Mouse (Mus musculus): Measurements from ENCODE around the gene Otx1.

Otx1 gene

DNA sequence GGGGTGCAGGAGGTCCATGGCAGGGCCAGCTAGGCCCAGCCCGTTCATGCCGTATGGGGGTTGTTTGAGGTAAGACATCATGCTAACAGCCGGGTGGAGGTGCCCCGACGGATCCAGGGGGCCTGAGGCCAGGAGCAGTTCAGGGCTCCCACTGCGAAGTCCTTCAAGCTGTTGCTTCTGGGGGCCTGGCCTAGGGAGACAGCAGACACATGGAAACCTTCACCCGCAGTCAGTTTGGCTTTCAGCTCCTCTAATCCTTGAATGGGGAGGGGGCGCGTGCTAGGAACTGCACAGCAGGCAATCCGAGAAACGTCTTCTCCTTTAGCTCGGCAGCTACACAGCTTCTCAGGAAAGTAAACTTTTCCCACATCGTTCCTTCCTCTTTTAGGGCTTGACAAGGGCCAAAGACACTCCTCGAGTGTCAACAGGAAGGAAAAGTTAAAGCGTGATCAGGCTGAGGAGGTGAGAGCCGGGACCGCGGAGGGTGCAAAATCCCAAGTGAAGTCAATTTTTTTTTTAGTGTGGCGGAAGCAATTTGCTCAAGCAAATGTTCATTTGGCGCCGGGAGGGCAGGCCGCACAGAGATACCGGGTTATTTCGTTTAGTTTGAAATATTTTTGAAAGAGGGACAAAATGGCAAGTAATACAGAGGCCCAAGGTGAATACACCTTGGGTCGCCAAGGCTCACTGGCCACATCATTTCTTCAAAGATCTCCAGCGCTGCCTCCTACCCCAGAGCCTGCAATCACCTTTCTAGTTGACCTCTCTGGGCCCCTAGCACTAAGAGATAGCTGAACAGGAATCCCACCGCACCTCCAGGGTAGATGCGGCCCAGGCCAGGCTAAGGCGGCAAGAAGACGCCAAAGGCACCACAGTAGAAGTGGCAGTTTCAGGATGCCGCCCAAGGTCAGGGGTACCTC is 3.0 kb downstream of the Otx1 start:
- no peak for DNase-seq (ENCODE audit: low spot score in 2 of 2)

DNA sequence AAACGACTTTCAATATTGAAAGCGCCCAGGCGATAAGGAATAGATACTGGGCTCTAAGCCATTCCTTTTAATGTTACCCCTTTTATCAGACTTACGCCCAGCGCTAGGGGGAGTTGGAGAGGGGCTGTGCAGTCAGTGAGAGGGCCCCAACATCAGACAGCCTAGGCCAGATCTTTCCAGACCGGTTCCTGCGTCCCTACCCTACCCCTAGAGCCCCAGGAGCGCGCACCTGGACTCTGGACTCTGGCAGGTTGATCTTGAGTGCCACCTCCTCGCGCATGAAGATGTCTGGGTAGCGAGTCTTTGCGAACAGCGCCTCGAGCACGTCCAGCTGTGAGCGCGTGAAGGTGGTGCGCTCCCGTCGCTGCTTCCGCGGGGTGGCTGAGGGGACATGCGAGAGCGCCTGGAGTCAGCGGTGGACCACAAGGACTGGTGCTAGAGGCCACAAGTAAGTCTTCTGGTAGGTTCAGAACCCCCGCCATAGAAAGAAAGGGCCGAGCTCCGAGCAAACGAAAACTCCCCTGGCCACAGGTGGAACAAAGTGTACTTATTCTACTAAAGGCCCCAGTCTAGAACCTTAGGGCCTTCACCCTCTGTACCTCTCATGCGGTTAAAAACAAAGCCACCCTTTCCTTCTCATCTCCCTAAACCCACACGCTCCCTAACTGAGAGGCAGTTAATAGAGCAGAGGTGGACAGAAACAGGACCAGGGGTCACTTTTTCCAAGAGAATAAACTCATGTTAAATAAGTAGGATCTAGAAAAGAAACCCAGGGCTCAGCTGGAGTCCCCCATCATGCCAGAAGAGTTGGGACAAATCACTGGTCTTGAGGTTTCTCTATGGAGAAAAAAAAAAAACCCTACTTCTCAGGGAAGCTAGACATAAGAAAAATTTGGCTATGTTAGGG is 4.3 kb downstream of the Otx1 start:
- DNase-seq (ENCODE audit: low spot score in 2 of 2): no peak

DNA sequence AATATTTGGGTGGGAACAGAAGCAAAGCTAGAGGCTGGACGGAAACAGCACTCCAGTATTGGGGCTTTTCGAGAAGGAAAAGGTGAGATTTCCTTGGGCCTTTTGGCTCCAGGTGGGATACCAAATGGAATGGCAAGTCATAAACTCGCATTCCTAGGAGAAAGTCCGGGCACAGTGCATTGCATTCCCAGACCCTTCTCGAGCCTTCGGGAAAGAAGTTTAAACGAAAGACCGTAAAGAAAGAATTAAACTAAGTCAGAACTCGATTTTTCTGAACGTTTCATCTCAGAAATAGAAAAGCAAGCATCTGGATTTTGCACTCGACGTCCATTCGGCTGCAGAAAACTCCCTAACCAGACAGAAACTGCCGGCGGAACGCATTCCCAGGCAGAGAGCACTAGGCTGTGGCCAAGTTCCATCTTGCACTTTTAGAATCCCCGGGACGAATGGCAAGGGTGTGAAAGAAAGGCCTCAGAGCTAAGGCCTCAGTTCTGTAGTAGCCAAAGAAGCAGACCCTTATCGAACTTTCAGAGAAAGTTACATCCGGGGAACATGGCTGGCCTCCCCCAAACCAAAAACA is 5.0 kb downstream of the Otx1 start:
- DNase-seq (ENCODE audit: low spot score in 2 of 2): no peak

DNA sequence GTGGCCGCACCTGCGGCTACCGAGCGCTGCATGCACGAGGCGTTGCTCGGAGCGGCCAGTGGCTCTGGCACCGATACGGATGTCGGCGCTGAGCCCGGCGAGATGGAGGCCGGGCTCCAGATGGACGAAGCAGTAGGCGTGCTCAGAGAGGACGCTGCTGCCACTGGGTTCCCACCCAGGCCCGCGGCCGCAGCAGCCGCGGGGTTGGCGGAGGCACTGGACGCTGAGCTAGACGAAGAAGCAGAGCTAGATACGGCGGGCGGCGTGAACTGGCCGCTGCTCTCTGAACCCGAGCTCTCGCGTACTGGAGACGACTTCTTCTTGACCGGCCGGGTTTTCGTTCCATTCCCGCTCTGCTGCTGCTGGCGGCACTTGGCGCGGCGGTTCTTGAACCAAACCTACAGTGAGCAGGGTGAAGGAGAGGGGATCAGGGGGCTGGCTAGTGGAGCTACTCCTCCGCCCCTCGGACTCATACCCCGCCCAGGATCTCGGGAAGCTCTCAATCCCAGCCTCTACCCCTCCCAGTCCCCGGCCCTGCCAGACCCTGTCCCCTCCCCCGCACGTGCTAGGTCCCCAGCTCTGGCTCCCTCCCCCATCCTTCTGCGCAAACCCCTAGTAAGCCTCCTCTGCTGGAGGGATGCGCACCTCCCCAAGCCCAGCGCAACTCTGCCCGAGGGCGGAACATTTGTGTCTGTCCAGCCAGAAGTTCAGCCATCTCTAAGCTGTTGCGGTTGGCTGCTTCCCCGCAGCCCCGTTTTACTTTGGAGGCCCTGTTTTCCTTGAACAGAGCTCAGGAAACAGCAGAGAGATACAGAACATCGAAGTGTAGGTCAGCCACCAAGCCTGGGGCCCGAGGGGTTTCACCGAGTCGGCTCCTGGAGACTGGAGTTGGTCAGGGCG is 5.8 kb downstream of the Otx1 start:
- no peak for DNase-seq (ENCODE audit: low spot score in 2 of 2)

DNA sequence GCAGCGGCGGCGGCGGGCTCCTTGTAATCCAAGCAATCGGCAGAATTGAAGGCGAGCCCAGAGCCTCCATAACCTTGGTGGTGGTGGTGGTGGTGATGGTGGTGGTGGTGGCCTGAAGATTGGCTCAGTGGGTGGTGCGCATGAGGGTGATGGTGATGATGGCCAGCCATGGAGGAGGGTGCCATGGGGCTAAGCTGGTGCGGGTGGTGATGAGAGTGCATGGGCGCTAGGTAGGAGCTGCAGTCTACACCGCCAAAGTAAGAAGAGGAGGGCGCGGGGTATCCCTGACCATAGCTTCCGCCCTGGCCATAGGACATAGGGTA is 6.4 kb downstream of the Otx1 start:
- no peak for DNase-seq (ENCODE audit: low spot score in 2 of 2)

DNA sequence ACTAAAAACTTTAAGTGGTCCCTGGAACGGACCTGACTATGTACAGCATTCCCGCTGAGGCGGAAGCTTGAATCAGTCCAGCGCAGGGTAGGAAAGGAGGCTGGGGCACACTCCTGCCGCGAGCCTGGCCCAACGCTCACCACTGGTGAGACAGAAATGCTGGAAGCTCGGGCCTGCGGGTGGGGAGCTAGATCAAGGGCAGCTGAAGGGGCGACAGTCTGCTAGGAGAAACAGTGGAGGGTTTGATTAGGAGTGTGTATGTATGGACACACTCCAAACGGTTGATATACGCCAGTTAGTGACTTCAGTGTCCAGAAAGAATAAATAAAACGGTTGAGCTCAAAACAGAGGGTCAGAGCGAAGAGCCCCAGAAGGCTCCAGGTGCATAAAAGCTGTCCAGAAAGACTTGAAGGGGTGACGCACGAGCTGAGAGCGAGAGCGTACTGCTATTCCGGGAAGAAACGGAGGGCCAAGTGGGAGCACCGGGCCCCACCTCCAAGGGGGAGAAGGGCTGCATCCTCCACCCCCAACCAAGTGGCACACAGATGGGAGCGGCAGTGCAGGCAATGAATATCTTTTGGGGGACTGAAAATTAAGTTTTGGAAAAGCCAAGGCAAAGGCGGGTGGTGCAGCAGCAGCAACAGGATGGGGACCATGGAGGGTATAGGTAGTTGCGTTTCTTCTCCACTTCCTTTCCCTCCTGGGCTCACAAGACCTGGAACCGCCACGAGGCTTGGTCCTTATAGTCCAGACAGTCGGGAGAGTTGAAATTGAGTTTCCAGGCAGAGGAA is 7.0 kb downstream of the Otx1 start:
- no peak for DNase-seq (ENCODE audit: low spot score in 2 of 2)

DNA sequence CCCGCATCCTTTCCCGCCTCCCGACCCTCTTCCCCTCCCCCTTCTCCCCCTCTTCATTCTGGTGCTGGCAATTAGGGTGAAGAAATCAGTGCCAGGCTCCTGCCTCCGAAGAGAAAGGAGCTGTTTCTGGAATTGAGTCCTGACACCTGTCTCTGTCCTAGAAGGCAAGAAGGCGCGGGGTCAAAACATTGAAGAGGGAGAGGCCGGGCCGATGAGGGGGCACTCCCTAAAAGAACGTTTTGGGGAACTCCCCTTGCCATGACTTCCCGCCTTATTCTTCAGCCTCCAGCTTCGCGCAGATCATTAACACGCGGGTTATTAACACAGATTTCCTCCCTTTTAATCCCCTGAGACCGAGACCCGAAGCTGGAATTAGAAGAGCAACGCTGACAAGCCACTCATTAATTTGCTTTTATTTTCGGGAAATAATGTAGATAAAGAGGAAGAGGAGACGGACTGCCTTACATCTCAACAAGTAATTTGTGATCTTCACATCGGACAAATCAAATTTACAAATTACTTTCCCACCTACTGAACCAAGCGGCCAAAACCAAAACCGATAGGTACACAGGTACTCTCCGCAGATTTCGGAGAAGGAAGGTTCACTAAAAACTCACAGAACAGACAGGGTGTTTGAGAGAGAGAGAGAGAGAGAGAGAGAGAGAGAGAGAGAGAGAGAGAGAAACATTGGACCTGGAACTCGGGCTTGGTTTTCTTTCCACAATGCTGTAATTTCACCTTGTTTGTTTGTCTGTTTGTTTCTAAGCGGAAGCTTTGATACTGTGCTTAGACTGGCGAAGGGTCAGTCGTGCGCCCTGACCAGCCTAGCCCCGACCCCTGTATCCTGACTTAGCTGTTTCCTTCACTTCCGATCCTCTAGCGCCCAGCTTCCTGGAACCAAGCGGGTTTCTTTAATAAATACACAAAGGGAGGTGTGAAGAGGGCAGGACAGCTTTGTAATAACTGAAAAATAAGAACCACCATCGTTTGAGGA is 8.0 kb downstream of the Otx1 start:
- DNase-seq (ENCODE audit: low spot score in 2 of 2): no peak

DNA sequence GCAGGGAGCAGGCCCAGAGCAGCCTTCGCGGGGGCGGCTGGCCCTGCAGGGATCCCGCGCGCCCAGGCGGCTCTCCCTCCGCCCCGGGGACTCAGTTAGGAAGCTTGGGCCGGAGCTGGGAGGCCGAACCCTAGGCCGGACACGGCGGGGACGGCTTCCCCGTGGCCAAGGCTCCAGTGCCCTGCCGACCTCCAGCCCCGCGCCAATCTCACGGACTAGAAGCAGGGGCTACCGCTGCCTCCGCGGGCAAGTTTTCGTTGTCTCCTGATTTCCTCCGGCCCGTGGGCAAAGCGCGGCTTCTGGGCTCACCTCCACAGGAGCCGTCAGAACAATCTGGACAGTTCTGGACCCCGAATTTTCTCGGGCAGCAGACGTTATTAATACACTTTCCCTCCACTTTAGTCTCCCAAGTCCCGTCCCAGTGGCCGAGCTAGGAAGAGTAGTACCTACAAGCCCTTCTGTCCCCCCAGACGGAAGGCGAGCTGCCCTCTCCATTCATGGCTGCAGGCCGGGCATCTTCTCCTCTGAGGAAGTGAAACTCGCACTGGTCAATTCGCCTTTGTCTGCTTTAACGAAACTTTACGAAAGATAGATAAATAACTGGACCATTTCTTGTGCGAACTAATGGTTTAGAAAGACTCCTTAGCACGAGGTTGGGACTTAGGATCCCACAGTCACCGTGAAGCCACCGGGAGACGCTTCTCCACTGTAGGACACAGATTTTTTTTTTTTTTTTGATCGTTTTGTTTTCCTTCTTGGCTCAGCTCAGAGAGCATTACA is 8.9 kb downstream of the Otx1 start:
- DNase-seq (ENCODE audit: low spot score in 2 of 2): no peak

DNA sequence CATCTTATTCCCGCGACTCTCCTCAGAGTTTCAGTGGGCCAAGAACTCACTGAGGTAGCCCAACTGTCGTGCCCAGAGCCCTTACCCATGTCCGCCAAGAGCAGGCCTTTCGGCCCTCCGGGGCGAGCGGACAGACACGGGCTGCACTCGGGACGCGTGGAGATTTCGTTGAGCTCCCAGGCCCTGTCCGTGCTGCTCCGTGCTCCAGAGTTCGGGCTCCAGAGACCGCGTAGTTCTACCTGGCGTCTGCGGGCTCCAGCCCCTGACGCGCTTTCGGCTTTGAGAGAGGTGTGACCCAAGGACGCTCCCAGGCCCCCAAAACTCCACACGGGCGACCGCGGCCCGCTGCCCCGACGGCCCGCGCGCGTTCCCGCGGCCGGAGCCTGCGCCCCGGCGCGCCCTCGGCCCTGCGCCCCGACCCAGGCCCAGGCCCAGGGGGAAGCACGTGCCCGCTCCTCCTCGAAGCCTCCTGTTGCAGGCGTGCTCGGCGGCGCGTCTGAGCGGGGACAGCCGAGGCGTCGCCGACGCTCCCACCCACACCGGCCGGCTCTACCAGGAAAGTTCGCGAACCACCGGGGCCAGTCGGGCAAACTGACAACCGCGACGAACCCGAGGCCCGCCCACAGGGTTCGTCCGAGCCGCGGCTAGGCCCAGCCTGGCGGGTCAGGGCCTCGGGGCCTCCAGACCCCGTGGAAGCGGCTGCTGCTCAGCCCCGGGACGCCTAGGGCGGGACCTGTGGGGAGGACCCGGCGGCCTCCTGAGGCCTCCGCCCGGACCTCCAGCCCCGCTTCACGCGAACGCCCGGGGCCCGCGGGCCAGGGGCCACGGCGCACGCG is 9.7 kb downstream of the Otx1 start:
- no peak for DNase-seq (ENCODE audit: low spot score in 2 of 2)

DNA sequence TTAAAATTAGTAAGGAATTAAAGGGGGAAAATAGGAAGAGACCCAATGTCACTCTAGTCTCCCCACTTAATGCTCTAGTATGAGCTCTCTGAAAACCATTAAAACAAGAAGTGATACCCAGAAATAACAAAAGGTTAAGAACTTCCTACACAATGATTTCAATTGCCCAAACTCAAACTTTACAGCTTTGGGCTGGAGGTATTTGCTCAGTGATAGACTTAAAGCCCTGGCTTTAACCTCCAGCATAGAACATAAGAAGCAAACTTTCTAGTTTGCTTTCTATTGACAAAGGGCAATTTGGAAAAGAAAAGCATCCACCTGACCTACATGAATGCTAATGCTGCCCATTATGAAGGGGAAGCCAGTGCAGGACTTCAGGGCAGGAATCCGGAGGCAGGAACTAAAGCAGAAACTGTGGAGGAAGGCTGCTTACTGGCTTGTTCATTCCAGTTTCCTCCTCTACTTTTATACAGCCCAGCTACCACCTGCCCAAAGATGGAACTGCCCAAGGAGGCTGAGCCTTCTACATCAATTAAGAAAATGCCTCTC is 14.2 kb downstream of the Otx1 start:
- no peak for DNase-seq (ENCODE audit: low spot score in 2 of 2)

DNA sequence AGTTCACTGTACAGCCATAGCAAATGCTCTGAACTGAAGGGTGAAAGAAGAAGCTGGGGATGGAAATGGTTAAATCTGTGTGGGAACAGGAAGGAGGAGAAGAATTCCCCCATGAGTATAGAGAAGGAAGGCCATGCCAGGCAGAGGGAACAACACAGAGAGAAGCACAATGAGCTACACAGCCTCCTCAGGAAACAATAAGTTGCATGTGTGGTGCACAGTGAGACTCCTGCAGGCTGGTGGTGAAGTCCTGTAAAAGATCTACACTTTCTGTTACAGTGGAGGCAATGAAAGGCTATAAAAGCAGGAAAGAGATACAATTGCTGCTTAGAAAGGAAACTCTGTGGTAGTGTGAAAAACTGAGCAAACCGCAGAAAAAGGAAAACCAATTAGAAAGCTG is 17.6 kb downstream of the Otx1 start:
- no peak for DNase-seq (ENCODE audit: low spot score in 2 of 2)

DNA sequence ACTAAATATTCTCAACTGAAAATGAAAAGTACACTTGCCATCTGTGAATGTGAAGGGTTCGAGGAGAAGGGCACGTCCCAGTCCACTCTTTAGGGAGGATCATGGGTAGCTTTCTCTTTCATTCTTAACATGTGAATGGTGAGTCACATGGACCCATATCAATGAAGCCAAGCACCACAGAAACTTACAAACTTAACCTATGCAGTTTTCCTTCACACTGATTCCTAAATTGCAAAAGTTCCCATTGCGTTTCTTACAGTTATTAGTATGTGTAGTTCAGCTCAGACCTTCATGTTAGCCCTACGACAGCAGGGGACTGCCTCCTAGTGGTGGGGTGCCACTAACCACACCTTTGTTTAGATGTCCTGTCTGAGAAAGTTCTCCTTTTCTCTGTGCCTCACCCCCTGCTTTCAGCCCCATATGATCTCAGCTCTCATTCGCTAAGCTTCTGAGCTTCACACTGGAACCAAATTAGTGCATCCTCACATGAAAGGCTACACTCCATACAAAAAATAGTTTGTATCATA is 28.6 kb downstream of the Otx1 start:
- DNase-seq (ENCODE audit: low spot score in 2 of 2): no peak

DNA sequence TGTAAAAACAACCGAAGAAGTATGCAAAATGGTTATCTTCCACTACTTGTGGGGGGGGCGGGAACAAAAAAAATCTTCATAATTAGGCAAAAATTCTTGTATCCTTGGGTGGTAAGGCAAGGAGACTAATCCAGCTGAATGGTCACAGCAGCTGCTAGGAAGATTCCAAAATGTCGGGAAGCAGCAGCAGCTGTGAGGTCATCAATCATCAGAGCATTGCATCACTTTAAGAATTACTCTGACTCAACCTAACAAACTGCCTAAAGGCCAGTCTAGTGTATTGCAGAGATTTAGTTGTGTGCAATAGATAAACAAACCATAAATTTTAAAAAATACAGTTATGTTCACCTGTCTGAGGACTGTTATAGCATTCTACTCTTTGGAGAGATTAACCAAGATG is 29.1 kb downstream of the Otx1 start:
- DNase-seq (ENCODE audit: low spot score in 2 of 2): no peak

DNA sequence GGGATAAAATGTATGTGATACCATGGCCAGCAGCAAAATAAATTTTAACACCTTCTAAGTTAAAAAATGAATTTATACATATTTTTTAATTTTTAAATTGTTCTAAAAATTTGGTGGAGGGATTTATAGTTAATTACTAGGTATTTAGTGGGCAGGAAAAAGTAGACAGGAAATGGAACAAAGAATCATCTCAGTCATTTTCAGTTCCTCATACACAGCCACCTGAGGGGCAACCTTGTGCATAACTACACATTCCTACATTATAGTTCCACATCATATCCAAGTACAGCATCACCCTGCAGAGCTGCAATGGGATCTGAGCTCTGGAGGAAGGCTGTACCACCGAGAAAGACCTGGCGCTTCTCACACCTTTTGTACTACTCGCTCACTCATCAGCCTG is 33.8 kb downstream of the Otx1 start:
- no peak for DNase-seq (ENCODE audit: low spot score in 2 of 2)

DNA sequence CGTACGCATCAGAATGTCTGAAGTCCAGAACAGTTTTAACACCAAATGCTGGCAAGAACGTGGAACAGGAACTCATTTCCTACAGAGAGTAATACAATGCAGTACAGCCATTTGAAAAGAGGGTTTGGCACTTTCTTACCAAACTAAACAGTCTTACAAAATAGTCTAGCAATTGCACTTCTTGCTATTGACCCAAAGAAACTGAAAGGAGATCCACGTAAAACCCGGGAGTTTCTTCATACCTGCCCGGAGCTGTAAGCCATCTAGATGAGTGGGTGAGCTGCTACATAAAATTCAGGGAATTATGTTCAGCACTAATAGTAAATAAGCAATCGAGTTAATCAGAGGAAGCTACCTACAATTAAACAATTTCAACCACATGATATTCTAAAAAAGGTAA is 47.5 kb downstream of the Otx1 start:
- DNase-seq (ENCODE audit: low spot score in 2 of 2): no peak

DNA sequence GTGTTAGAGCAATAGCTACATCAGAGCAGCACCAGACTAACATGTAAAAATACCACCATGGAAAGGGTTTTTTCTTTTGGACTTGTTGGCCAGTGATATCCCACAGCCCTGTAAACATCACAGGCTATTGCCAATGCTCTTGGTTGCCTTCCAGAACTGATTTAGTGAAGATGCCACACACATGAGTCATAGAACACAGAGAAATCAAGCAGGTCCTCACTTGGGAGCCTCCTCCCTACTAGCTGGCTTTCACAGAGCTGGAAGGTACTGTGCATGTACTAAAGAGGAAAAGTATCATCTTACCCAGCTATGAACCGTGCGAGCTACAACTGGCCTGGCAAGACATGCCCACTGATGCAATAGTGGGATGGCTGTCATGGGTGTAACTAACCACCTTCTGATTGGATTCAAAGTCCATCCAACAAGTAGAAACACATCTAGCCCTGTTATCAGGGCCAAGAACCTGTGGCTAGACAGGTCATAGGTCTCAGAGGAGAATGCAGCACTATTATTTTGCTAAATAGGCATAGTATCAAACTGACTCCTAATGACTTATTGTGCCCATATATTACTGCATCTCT is 51.0 kb downstream of the Otx1 start:
- DNase-seq (ENCODE audit: low spot score in 2 of 2): no peak

DNA sequence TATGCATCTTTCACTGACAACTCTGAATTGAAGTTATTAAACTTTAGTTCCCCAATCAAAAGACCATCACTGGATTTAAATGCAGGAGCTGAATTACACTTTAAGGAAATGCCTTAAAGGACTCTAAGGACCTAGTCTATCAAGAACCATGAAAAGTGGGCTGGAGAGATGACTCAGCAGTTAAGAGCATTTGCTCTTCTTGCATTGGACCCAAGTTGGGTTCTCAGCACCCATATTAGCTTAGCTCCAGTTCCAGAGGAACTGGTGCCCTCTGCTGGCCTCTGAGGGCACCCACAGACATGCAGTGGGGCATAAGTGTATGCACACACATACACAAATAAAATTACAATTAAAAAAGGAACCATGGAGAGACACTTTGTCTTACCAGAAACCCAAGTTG is 52.6 kb downstream of the Otx1 start:
- no peak for DNase-seq (ENCODE audit: low spot score in 2 of 2)

Measured in natural killer cell, adult 2 months (primary cell).